Mouse (Mus musculus): ENCODE measurements around the gene Wdr60. TPM values are rescaled to one million over a fixed set of nuclear protein-coding genes. Genes with fewer than 3 reads are reported as not detected.
"Not testable (repeated sequence)": the region's sequence is repeated elsewhere in the genome, so short reads cannot be mapped to it uniquely, and the experiment has no call there.

Wdr60 gene
- total RNA-seq (2015; ENCODE audit: low replicate concordance) (5.0 and 6.8 TPM in 2 replicates), total RNA-seq (2017; ENCODE audit: low replicate concordance) (1.9 and 2.6 TPM in 2 replicates)

GRCm38 (mm10) chr12:116262555-116263341 lies at the start of gene Wdr60:
Gene Wdr60 (minus strand): TSS chr12:116263022.
- ATAC-seq (replicated peaks; ENCODE audit: low FRiP score, poor library complexity, severe bottlenecking): peak; percentile 98

- no peak for ATAC-seq (replicated peaks; ENCODE audit: low FRiP score, poor library complexity, severe bottlenecking)
Measured at GRCm38 (mm10) chr12:116308612-116309011, 45.8 kb upstream of the Wdr60 start.

GRCm38 (mm10) chr12:116307870-116308269 lies 45.0 kb upstream of the Wdr60 start:
- no peak for ATAC-seq (replicated peaks; ENCODE audit: low FRiP score, poor library complexity, severe bottlenecking)

- ATAC-seq (replicated peaks; ENCODE audit: low FRiP score, poor library complexity, severe bottlenecking): no peak
Measured at GRCm38 (mm10) chr12:116306042-116306441, 43.2 kb upstream of the Wdr60 start.

GRCm38 (mm10) chr12:116302181-116302580 lies 39.4 kb upstream of the Wdr60 start:
- ATAC-seq (replicated peaks; ENCODE audit: low FRiP score, poor library complexity, severe bottlenecking): no peak

- ATAC-seq (replicated peaks; ENCODE audit: low FRiP score, poor library complexity, severe bottlenecking): no peak
Measured at GRCm38 (mm10) chr12:116299906-116300305, 37.1 kb upstream of the Wdr60 start.

GRCm38 (mm10) chr12:116293599-116294292 lies 30.9 kb upstream of the Wdr60 start:
- ATAC-seq (replicated peaks; ENCODE audit: low FRiP score, poor library complexity, severe bottlenecking): no peak

- ATAC-seq (replicated peaks; ENCODE audit: low FRiP score, poor library complexity, severe bottlenecking): no peak
Measured at GRCm38 (mm10) chr12:116293185-116293584, 30.4 kb upstream of the Wdr60 start.

- no peak for ATAC-seq (replicated peaks; ENCODE audit: low FRiP score, poor library complexity, severe bottlenecking)
Measured at GRCm38 (mm10) chr12:116283511-116283910, 20.7 kb upstream of the Wdr60 start.

GRCm38 (mm10) chr12:116282856-116283255 lies 20.0 kb upstream of the Wdr60 start:
- no peak for ATAC-seq (replicated peaks; ENCODE audit: low FRiP score, poor library complexity, severe bottlenecking)

- ATAC-seq (replicated peaks; ENCODE audit: low FRiP score, poor library complexity, severe bottlenecking): peak; percentile 46
Measured at GRCm38 (mm10) chr12:116281427-116282281, 18.8 kb upstream of the Wdr60 start.

GRCm38 (mm10) chr12:116280653-116281364 lies 18.0 kb upstream of the Wdr60 start, which contains the start of gene Esyt2:
Gene Esyt2 (plus strand): TSS chr12:116281196.
- ATAC-seq (replicated peaks; ENCODE audit: low FRiP score, poor library complexity, severe bottlenecking): peak; percentile 83

- peak; percentile 20 for ATAC-seq (replicated peaks; ENCODE audit: low FRiP score, poor library complexity, severe bottlenecking)
Measured at GRCm38 (mm10) chr12:116280149-116280652, 17.4 kb upstream of the Wdr60 start.

GRCm38 (mm10) chr12:116279181-116279580 lies 16.4 kb upstream of the Wdr60 start:
- no peak for ATAC-seq (replicated peaks; ENCODE audit: low FRiP score, poor library complexity, severe bottlenecking)

- no peak for ATAC-seq (replicated peaks; ENCODE audit: low FRiP score, poor library complexity, severe bottlenecking)
Measured at GRCm38 (mm10) chr12:116278541-116278940, 15.7 kb upstream of the Wdr60 start.

GRCm38 (mm10) chr12:116276961-116277360 lies 14.1 kb upstream of the Wdr60 start:
- 0 out of 2 replicates have a peak, but pooled peaks have one; percentile 23 for ATAC-seq (replicated peaks; ENCODE audit: low FRiP score, poor library complexity, severe bottlenecking)

GRCm38 (mm10) chr12:116275631-116276030 lies 12.8 kb upstream of the Wdr60 start:
- no peak for ATAC-seq (replicated peaks; ENCODE audit: low FRiP score, poor library complexity, severe bottlenecking)

- ATAC-seq (replicated peaks; ENCODE audit: low FRiP score, poor library complexity, severe bottlenecking): not testable (repeated sequence)
Measured at GRCm38 (mm10) chr12:116275086-116275485, 12.3 kb upstream of the Wdr60 start, which contains the start of gene Gm11027. Gene Gm11027 (plus strand): TSS chr12:116275386.

GRCm38 (mm10) chr12:116273733-116274132 lies 10.9 kb upstream of the Wdr60 start:
- ATAC-seq (replicated peaks; ENCODE audit: low FRiP score, poor library complexity, severe bottlenecking): no peak
